Mouse (Mus musculus) lung, adult 2 months (tissue): Measurements from ENCODE around the gene Tekt1.

ENCODE experiments used
- CTCF ChIP-seq: fragments of 200-500 bp; IDR thresholded peaks from 2 replicates; pipeline ENCODE4 v1.5.1; 2011; ENCODE audit warnings: mild to moderate bottlenecking, low read length, control low read depth; ENCODE audit not compliant: insufficient read depth
- POLR2A ChIP-seq: fragments of 200-500 bp; IDR thresholded peaks from 2 replicates; pipeline ENCODE4 v1.6.1; 2011; ENCODE audit warnings: low read depth, mild to moderate bottlenecking, control low read depth, low read length, borderline replicate concordance; ENCODE audit errors: extremely low read depth

DNA sequence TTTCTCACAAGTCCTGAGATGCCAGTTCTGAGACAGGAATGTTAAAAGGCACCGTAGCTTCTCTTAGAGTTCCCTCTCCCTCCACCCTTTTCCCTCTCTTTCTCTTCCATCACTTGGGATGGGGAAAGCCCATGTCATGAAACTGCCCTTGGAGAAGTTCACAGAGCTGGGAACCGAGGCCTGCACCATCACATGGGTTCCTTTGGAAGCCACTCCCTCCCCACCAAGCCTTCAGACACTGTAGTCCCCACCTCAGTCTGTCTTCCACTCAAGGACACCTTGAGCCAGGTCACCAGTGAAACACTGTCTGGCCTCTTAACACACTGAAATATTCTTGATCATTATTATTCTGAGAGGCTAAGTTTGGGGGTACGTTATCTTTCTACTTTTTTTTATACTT, 9.1 kb downstream of the Tekt1 start:
- TF ChIP-seq POLR2A: no peak
- TF ChIP-seq CTCF: no peak
